Mouse (Mus musculus): ENCODE data around the gene Slc30a10. TPM values are rescaled to one million over a fixed set of nuclear protein-coding genes. Genes with fewer than 3 reads are reported as not detected.

The Slc30a10 gene
- under 1 TPM in 1 of 2 experiments, not detected in 1; 0.04 TPM for total RNA-seq (2021)
- long read RNA-seq, experiment 1: 0 reads
- long read RNA-seq, experiment 2: 0 reads

DNA sequence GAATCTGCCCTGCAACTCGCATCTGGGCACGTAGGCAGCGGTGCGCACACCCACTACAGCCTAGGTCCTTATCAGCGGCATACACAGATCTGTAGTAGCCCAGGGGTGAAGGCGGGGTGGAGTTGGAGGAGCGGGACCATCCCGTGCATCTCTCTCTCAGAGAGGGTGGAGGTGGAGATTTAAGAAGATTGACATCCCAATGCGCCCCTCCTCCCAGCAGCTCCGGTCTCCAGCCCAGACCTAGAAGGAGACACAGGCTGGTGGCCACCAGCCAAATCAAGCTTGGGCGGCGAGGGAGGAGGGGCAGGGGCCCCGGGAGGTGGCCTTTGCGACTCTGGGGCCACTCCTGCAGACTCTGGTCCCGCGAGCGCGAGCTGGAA lies at the start of gene Slc30a10:
TSS of gene Slc30a10 (plus strand) at position 274 of the 380 bp plus-strand sequence.
- DNase-seq: peak; percentile 11
- intact Hi-C loops (cut with DNase I; ENCODE audit: low total_unique reads): no loop called here

- DNase-seq: no peak
- intact Hi-C loops (cut with DNase I; ENCODE audit: low total_unique reads): no loop called here
Measured at GRCm38 (mm10) chr1:185405921-185406320, 48.7 kb upstream of the Slc30a10 start.

- intact Hi-C loops (cut with DNase I; ENCODE audit: low total_unique reads): no loop called here
- no peak for DNase-seq
Measured at GRCm38 (mm10) chr1:185409831-185410230, 44.8 kb upstream of the Slc30a10 start.

- intact Hi-C loops (cut with DNase I; ENCODE audit: low total_unique reads): no loop called here
- no peak for DNase-seq
Measured at GRCm38 (mm10) chr1:185418011-185418410, 36.6 kb upstream of the Slc30a10 start.

GRCm38 (mm10) chr1:185419805-185420204 lies 34.8 kb upstream of the Slc30a10 start:
- intact Hi-C loops (cut with DNase I; ENCODE audit: low total_unique reads): no loop called here
- DNase-seq: no peak

GRCm38 (mm10) chr1:185420776-185421175 lies 33.9 kb upstream of the Slc30a10 start:
- intact Hi-C loops (cut with DNase I; ENCODE audit: low total_unique reads): no loop called here
- no peak for DNase-seq

- DNase-seq: no peak
- intact Hi-C loops (cut with DNase I; ENCODE audit: low total_unique reads): no loop called here
Measured at GRCm38 (mm10) chr1:185426583-185426982, 28.1 kb upstream of the Slc30a10 start.

DNA sequence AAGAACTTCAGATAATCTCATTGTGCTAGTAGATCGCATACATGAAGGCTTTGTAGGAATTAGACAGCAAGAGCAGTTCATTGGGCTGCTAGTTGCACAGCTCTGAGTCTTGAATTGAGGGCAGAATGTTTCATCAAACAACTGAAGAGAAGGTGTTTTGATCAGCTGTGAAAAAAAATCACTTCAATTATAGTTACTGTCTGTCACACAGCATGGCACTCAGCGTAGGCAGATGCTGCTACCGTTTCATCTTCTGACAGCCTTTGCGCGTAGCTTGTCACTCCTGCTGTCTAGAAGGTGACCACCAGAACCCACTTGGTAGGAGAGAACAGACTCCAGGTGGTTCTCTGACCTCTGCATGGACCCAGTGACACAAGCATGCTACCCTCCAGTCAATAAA lies 24.2 kb upstream of the Slc30a10 start:
- DNase-seq: no peak
- intact Hi-C loops (cut with DNase I; ENCODE audit: low total_unique reads): no loop called here

- intact Hi-C loops (cut with DNase I; ENCODE audit: low total_unique reads): no loop called here
- no peak for DNase-seq
Measured at GRCm38 (mm10) chr1:185431245-185431997, 23.2 kb upstream of the Slc30a10 start.

DNA sequence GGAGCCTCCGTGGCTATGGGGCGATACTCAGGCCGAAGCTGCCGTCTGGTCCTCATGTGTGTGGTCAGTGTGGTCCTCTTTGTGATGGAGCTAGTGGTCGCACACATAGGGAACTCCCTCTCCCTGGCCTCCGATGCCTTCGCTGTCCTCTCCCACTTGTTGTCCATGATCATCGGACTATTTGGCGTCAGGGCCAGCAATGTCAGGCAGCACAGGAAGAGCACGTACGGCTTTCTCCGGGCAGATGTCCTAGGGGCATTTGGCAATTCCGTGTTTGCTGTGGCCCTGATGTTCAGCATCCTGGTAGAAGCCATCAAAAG lies 22.7 kb upstream of the Slc30a10 start:
- intact Hi-C loops (cut with DNase I; ENCODE audit: low total_unique reads): no loop called here
- DNase-seq: no peak

- intact Hi-C loops (cut with DNase I; ENCODE audit: low total_unique reads): no loop called here
- no peak for DNase-seq
Measured at GRCm38 (mm10) chr1:185433112-185433511, 21.5 kb upstream of the Slc30a10 start.

DNA sequence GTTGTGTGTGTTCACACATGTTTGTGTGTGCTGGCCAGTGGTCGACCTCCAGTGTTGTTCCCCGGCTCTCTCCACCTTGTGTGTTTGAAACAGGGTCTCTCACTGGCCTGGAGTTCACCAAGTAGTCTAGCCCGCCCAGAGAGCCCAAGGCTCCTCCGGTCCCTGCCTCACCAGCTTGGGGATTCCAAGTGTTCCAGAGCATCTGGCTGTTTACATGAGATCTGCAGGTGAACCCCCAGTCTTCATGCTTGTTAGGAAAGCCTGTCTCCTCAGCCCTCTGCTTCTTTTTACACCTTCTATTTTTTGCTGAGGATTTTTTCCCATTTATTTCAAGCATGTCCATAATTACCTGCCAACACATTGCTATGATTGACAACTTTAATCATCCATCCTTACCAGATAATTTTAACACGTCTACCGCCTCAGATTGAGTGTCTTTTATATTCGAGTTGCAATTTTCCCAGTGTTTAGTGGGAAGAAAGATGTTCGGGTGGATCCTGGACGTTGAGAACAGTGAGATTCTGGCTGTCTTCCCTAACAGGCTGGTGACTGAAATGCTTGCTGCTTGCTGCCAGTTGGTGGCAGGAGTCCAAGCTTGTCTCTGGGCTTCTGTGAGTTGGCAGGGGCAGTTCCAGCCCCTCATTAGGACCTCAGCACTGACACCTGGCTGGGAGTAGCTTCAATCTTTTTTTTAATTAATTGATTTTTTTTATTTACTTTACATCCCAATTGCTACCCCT lies 15.6 kb upstream of the Slc30a10 start:
- DNase-seq: peak; percentile 14
- intact Hi-C loops (cut with DNase I; ENCODE audit: low total_unique reads): no loop called here

DNA sequence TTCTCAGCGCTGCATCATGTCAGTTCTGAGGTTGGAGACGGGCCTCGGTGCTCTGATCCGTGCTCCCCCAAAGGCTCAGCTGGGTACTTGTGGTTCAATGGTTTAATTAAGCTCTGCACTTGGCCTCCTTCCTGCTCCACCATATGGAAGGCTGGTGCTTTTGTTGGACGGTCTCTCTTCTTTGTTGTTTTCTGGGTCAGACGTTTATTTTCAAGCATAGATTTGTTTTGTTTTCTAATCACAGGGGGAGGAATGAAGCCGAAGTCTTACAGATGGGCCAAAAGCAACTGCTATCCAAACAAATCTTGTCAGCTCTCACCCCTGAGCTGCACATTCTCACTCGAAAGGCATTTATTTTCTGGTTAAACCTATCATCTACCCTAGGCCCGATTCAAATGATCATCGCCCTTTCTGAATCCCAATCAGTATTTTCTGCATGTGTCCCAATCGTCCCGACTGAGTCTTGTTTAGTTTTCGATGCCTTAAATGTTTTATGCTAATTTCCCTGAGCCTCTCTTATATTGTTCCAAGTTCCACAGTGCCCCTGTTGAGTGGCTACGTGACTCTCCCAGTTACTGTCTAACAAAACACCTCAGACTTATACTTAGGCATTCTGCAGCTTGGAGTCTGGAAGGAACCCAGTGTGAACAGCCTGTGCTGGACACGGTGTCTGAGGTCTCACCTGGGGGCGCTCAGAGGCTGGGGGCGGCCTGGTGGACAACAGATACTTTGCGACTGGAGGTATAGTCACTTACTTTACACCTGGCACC lies 12.8 kb upstream of the Slc30a10 start:
- intact Hi-C loops (cut with DNase I; ENCODE audit: low total_unique reads): no loop called here
- no peak for DNase-seq

DNA sequence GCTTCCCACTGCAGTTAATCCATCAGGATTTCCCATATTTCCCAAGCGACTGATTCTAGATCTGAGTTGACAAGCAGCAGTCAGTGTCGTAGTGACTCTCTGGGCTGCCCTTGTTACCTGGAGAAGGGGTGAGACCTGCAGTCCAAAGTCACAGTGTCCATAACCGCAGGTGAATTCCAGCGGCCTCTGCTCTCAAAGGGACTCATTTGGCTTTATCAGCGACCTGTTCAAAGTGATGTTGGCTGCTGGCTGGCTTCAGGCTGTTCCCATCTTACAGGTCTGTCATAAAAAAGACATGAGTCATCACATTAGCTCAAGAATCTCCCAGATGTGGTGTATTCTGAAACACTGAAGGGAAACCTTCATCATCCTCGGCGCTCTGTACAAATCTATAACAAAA lies 5.7 kb upstream of the Slc30a10 start:
- intact Hi-C loops (cut with DNase I; ENCODE audit: low total_unique reads): no loop called here
- no peak for DNase-seq

DNA sequence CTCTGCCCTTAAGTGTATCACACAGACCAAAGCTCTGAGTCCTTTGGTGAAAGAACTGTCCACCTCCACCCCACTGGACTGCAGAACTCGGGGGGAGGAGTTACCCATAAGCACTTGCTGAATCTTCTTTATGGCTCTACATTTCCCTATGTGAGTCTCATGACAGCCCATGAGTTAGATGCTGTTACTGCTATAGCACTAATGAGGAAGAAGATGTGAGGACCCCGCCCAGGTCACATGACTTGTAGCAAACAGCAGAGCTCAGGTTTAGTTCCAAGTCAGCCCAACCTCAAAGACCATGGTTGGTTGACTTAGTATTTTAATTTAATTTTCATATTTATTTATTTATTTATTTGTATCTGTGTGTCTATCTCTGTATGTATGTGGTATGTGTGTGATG lies 4.9 kb upstream of the Slc30a10 start:
- intact Hi-C loops (cut with DNase I; ENCODE audit: low total_unique reads): no loop called here

GRCm38 (mm10) chr1:185451077-185451476 lies 3.6 kb upstream of the Slc30a10 start:
- intact Hi-C loops (cut with DNase I; ENCODE audit: low total_unique reads): no loop called here
- no peak for DNase-seq

More for the DNA sequence above, 4.9 kb upstream of the Slc30a10 start:
- no peak for DNase-seq

GRCm38 (mm10) chr1:185451495-185451894 lies 3.2 kb upstream of the Slc30a10 start:
- no peak for DNase-seq
- intact Hi-C loops (cut with DNase I; ENCODE audit: low total_unique reads): no loop called here

DNA sequence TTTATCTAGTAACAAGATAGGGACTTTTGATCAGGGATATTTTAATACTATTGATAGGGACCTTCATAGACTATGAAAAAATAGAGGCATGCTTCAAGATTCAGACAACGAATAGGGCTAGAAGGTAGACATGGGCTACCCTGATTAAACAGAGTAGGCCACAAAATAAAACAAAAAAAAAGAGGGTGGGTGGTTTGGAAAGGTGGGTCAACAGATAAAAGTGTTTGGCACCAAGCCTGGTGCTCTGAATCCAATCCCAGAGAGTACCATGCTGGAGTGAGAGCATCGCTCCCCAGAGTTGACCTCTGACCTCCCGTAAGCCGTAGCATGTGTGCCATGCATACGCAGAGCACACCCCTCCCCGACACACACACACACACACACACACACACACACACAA lies 2.2 kb upstream of the Slc30a10 start:
- no peak for DNase-seq
- intact Hi-C loops (cut with DNase I; ENCODE audit: low total_unique reads): no loop called here

GRCm38 (mm10) chr1:185454144-185454543 lies 504 bp upstream of the Slc30a10 start:
- no peak for DNase-seq
- intact Hi-C loops (cut with DNase I; ENCODE audit: low total_unique reads): no loop called here

GRCm38 (mm10) chr1:185454955-185455701 lies 480 bp downstream of the Slc30a10 start:
- DNase-seq: peak; percentile 16
- intact Hi-C loops (cut with DNase I; ENCODE audit: low total_unique reads): no loop called here
